Mouse (Mus musculus) telencephalon, adult 2 months (tissue): ENCODE measurements around the gene Vmn2r86.
"Not testable (repeated sequence)": the region's sequence is repeated elsewhere in the genome, so short reads cannot be mapped to it uniquely, and the experiment has no call there.

Source experiments
- DNase-seq: peaks from one replicate; pipeline ENCODE4 v3.0.0-alpha.2; 2011; ENCODE audit warnings: low read depth, low spot score

Vmn2r86 gene

DNA sequence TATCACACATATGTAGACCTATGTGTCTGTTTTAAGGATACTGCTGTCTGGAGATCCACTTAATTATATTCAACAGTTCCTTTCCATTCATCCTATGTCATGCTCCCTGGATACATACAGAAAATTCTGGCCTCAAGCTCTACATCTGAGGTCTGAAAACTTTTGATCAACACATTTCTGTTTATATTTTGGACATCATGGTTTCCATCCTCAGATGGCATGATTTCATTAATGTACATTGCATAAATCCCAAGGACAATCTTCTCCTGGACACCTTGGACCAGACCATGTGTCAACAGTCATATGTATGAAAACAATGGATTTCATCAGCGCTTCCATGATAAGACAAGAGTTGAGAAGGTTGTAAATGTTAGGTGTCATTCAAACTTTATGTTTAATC is at the start of gene Vmn2r86:
Gene Vmn2r86 (minus strand): TSS at position 101 of the 400 bp plus-strand sequence.
- not testable (repeated sequence) for DNase-seq

DNA sequence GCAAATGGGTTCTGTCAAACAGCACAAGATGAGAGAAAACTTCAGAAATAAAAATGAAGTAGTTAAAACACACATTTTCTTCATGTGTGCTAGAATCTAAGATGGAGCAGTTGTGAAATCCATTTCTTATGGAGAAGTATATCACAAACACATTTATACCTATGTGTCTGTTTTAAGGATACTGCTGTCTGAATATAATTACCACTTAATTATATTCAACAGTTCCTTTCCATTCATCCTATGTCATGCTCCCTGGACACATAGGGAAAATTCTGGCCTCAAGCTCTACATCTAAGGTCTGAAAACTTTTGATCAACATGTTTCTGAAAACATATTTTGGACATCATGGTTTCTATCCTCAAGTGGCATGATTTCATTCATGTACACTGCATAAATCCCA is 41.4 kb upstream of the Vmn2r86 start, which contains the start of gene Vmn2r87:
Gene Vmn2r87 (minus strand): TSS at position 101 of the 400 bp plus-strand sequence.
- no peak for DNase-seq

DNA sequence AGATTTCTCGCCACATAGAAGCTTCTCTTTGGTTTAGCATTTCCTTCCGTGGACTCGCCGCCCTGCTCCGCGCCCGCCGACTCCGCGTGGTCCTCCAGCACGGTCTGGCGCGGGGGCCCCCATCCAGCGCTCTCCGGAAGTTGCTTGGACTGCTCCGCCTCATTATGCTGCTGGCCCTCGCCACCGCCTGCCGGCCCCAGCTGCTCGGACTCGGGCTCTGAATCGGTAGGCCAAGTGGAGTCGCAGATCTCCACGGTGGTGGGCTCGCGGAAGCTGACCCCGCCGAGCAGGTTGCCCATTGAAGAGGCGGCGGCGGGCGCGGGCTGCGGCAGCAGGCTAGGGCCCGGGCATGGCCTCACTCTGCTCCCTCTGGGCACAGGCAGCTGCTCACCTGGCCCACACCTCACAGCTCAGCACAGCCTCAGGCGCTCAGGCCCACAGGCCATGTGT is 14.5 kb upstream of the Vmn2r86 start:
- no peak for DNase-seq

DNA sequence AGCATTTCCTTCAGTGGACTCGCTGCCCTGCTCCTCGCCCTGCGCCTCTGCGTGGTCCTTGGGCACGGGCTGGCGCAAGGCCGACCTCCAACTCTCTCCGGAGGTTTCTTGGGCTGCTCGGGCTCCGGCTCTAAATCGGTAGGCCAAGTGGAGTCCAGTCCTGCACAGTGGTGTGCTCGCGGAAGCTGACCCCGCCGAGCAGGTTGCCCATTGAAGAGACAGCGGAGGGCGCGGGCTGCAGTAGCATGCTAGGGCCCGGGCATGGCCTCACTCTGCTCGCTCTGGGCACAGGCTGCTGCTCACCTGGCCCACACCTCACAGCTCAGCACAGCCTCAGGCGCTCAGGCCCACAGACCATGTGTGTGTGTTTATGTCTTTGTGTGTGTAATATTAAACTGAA is 11.1 kb downstream of the Vmn2r86 start:
- no peak for DNase-seq

DNA sequence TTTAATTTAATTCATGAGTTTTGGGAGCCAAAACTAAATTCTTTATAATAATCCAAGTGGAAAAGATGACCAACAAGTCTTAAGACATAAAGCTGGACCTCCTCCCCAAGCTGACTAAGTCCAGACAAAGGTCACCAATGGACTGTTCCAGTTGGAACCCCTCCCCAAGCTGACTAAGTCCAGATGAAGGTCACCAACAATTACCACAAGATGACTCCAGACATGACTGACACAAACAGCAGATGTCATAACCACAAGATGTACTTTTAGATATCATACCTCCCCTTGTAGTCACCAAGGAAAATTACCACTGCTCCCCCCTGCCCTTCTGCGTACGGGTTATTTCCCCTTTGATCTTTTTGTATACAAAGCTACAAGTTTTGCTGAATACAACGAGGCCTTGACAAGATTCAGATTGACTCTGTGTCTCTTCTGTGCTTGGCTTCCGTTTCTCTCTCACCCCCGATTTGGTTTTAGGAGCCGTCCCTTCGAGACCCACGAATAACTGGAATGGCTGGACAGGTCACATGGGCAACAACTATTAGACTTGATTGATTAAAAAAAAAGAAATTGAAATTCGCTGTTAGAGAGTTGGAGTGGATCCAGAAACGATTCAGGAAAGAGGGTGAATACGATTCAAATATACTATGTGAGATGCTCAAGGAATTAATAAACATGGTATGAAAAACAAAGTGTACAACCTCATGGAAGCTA is 21.5 kb downstream of the Vmn2r86 start:
- not testable (repeated sequence) for DNase-seq

DNA sequence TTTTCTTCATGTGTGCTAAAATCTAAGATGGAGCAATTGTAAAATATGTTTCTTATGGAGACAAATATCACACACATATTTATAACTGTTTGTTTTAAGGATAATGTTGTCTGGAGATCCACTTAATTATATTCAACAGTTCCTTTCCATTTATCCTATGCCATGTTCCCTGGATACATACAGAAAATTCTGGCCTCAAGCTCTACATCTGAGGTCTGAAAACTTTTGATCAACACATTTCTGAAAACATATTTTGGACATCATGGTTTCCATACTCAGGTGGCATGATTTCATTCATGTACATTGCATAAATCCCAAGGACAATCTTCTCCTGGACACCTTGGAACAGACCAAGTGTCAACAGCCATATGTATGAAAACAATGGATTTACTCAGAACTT is 26.2 kb downstream of the Vmn2r86 start, which contains the start of gene Vmn2r85:
Gene Vmn2r85 (minus strand): TSS at position 101 of the 400 bp plus-strand sequence.
- DNase-seq, result not testable (repeated sequence)

DNA sequence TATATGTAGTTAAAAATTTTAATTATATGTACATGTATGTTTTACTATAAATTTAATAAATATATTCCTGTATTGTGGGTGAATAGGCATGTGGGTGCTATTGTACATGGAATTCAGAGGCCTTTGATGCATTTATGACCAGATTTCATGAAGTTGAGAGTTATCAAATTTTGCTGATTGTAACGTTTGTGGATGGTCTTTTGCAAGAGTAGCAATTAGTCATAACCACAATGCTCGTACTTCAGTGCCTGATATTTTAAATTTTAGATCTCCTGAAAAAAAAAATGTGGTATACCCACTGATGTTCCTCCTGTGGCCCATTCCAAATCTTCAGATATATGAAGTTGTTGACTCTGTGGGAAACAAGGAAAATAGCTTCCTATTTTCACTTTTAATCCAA is 33.5 kb downstream of the Vmn2r86 start:
- DNase-seq, result not testable (repeated sequence)

DNA sequence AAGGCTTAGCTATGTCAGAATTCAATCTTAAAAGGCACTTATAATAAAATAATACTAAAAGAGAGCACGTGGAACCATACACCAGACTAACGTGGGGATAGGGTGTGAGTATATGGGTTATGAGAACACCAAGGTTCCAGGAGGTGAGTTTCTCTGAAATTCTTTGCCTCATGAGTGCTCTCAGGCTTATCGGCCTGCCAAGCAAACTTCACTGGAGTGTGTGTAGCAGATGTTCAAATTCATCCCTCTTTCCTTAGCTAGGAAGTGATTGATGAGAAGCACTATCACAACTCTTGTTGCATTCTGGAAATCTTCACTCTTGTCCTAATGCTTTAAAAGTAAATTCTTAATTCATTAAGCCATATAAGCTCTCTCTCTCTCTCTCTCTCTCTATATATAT is 35.4 kb downstream of the Vmn2r86 start:
- no peak for DNase-seq

DNA sequence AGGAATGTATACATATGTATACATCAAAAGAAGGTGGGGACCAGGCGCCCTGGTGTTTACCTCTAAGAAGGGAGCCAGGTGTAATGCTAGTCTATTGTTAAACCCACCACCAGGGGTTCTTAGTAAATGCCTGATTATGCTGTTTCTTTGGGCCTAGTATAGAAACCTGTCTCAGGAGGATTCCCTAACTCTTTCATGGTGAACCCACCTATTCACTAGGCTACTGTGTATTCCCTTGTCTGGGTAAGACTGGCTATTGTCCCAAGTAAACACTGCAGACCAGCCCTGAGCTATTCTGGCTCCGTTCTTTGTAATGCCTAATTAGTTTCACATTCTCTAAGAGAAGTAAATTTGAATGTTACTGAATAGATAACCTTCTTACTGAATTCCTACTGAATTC is 35.9 kb downstream of the Vmn2r86 start:
- DNase-seq, result not testable (repeated sequence)

DNA sequence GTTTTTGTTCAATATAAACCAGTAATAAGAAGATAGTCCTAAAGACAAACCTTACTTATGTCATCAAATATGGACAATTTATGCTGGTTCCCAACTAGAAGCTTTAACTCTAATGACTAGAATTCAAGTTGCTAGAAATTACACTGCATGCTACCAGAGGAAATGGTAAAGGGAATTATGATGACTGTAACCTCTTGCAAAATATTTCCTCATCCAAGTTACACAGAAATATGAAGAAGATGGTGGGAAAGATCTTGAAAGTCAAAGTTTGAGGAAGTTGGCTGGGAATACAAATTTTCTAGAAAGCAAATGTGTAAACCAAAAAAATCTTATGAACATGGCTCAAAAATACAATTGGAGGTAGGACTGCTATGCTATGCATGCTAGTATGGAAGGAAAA is 39.5 kb downstream of the Vmn2r86 start:
- DNase-seq, result not testable (repeated sequence)

DNA sequence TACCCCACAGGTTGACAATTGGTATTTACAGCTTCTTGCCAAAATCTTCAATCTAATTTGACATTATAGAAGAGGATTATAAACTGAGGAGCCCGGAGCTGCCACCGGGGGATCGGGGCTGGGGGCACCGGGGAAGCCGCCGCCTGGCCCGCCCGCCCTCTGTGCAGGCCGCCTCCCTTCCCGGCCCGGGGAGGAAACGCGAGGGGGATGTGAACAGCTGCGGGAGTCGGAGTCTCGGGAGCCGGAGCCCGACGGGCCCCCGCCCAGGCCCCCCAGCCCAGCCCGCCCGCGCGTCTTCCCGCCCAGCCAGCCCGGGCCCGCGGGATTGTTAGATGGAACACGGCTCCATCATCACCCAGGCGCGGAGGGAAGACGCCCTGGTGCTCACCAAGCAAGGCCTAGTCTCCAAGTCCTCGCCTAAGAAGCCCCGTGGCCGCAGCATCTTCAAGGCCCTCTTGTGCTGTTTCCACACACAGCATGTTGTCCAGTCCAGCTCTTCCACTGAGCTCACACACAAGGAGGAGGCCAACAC is 43.6 kb downstream of the Vmn2r86 start:
- DNase-seq, result not testable (repeated sequence)

DNA sequence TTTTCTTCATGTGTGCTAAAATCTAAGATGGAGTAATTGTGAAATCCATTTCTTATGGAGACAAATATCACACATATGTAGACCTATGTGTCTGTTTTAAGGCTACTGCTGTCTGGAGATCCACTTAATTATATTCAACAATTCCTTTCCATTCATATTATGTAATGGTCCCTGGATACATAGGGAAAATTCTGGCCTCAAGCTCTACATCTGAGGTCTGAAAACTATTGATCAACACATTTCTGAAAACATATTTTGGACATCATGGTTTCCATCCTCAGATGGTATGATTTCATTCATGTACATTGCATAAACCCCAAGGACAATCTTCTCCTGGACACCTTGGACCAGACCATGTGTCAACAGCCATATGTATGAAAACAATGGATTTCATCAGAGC is 61.6 kb downstream of the Vmn2r86 start, which contains the start of gene Vmn2r84:
Gene Vmn2r84 (minus strand): TSS at position 101 of the 400 bp plus-strand sequence.
- DNase-seq, result no peak
